Mouse (Mus musculus) CD4-positive naive resting alpha-beta T cell, adult 76 days (primary cell): ENCODE results near the gene Gm5416. TPM values are rescaled to one million over a fixed set of nuclear protein-coding genes. Genes with fewer than 3 reads are reported as not detected.

ENCODE experiments used
- total RNA-seq: library from RNA; stranded (reverse); gene quantifications from one replicate; pipeline ENCODE4 v1.2.4, GENCODE M21; 2023

Gene Gm5416
- not detected for total RNA-seq

GRCm38 (mm10) chr16:36209967-36210453, at the start of gene Gm5416:
TSS of gene Gm5416 (plus strand) at chr16:36210403.

GRCm38 (mm10) chr16:36183912-36184311, 26.3 kb upstream of the Gm5416 start, which contains the start of gene Gm5483:
TSS of gene Gm5483 (plus strand) at chr16:36184212.

GRCm38 (mm10) chr16:36221168-36221567, 11.0 kb downstream of the Gm5416 start, which contains the start of gene 2010005H15Rik:
TSS of gene 2010005H15Rik (plus strand) at chr16:36221468.

Other genes with a start within 250 kb of the Gm5416 start
- 214 TPM for gene Kpna1, start 231.7 kb upstream of the Gm5416 start, total RNA-seq
- gene Wdr5b, start 169.2 kb upstream of the Gm5416 start, total RNA-seq, result 7.2 TPM
- 24.6 TPM for gene Fam162a, start 138.8 kb upstream of the Gm5416 start, total RNA-seq
- gene Ccdc58, start 138.7 kb upstream of the Gm5416 start, total RNA-seq, result 35.1 TPM
- gene Csta1, start 79.2 kb upstream of the Gm5416 start, total RNA-seq, result not detected
- not detected for gene Stfa2l1, start 53.6 kb upstream of the Gm5416 start, total RNA-seq
- gene Gm5483, start 26.2 kb upstream of the Gm5416 start, total RNA-seq, result not detected
- not detected for gene 2010005H15Rik, start 11.1 kb downstream of the Gm5416 start, total RNA-seq
- not detected for gene Stfa1, start 66.5 kb downstream of the Gm5416 start, total RNA-seq
- gene BC117090, start 123.9 kb downstream of the Gm5416 start, total RNA-seq, result not detected
- gene BC100530, start 157.3 kb downstream of the Gm5416 start, total RNA-seq, result not detected
- gene Stfa2, start 198.1 kb downstream of the Gm5416 start, total RNA-seq, result not detected
- gene Stfa3, start 245.0 kb downstream of the Gm5416 start, total RNA-seq, result not detected